Mouse (Mus musculus) liver, embryonic 14.5 days (tissue): ENCODE results near the gene Pla2g4c.
A peak's percentile ranks its signal among the peaks of the same experiment; 100 is the strongest.

ENCODE experiments used
- CTCF ChIP-seq: IDR thresholded peaks from 2 replicates; pipeline ENCODE4 v1.5.1; 2016; ENCODE audit warnings: antibody characterized with exemption, low read depth, control low read depth
- EP300 ChIP-seq: IDR thresholded peaks from 2 replicates; pipeline ENCODE4 v1.6.1; 2016; ENCODE audit warnings: antibody characterized with exemption, low read depth

DNA sequence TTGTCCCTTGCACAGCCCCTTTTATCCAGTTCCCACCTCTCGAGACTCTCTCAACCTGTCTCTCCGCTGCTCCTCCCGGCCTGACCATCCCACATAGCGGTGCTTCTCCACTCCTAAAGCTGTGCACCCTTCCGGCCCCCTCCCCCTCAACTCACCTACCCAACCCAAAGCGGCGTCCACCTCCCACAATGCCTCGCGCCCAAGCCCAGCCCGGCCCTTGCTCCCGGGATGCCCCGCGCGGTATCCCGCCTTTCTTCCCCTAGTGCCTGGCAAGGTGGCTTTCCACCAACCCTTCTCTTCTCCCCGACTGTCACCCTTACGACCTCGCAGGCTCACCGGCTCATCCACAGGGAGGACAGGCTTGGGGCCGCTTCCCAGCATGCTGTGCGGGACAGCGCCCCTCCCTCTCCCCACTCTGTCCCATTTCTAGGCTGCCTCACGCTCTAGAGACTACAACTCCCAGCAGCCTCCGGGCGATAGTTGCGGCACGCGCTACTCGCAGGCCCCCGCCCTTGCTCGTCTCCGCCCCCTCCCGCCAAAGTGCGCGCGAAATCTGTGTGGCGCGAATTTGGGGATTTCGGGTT lies 46.1 kb upstream of the Pla2g4c start, which contains the start of gene Zswim9:
- no peak for TF ChIP-seq EP300
- peak; percentile 23 for TF ChIP-seq CTCF
